Mouse (Mus musculus): ENCODE measurements at regions not wholly inside any gene's neighbourhood (a gene's known extent, or its start where the extent isn't known, plus 50 kb on each side); places are given as distances from the start of the nearest gene placed in this dataset.

GRCm38 (mm10) chr7:34545906-34546305 is 110.6 kb downstream of the Kctd15 start:
- DNase-seq (ENCODE audit: low spot score): no peak
- no peaks in the 10 kb centered on the region for H3K36me3 ChIP-seq (replicated peaks)
- H3K9me3 ChIP-seq: peaks cover 2% of the 10 kb centered on the region; the same call in 1 of the 2 replicates
- no peak overlapping the region for H3K4me3 ChIP-seq
- WGBS: 92% methylated on average over 11 of the region's 11 CpGs
- no peaks in the 10 kb centered on the region for H3K4me1 ChIP-seq
- no peaks in the 10 kb centered on the region for H3K27me3 ChIP-seq (replicated peaks; ENCODE audit: low read depth, poor library complexity, severe bottlenecking)
- no peak overlapping the region for H3K27ac ChIP-seq (replicated peaks)

GRCm38 (mm10) chr7:34541906-34542305 is 114.6 kb downstream of the Kctd15 start:
- H3K27me3 ChIP-seq (replicated peaks; ENCODE audit: low read depth, poor library complexity, severe bottlenecking): no peaks in the 10 kb centered on the region
- H3K9me3 ChIP-seq: peaks cover 9% of the 10 kb centered on the region
- DNase-seq (ENCODE audit: low spot score): peak; percentile 40
- H3K36me3 ChIP-seq (replicated peaks): no peaks in the 10 kb centered on the region
- no peak overlapping the region for H3K4me3 ChIP-seq
- no peaks in the 10 kb centered on the region for H3K4me1 ChIP-seq
- no peak overlapping the region for H3K27ac ChIP-seq (replicated peaks)
- 80% methylated on average over 4 of the region's 4 CpGs for WGBS

- H3K4me3 ChIP-seq: no peak overlapping the region
- no peaks in the 10 kb centered on the region for H3K27me3 ChIP-seq (replicated peaks; ENCODE audit: low read depth, poor library complexity, severe bottlenecking)
- no peaks in the 10 kb centered on the region for H3K4me1 ChIP-seq
- DNase-seq (ENCODE audit: low spot score): no peak
- peaks cover 9% of the 10 kb centered on the region for H3K9me3 ChIP-seq
- 82% methylated on average over 4 of the region's 4 CpGs for WGBS
- H3K36me3 ChIP-seq (replicated peaks): no peaks in the 10 kb centered on the region
- H3K27ac ChIP-seq (replicated peaks): no peak overlapping the region
These were observed 115.5 kb downstream of the Kctd15 start for GRCm38 (mm10) chr7:34541000-34541399.

GRCm38 (mm10) chr7:34539856-34540255 is 116.7 kb downstream of the Kctd15 start:
- WGBS: 97% methylated on average over 2 of the region's 2 CpGs

GRCm38 (mm10) chr7:34538310-34539055 is 118.0 kb downstream of the Kctd15 start:
- Histone ChIP-seq H3K4me3 (no peak overlapping the region), H3K9me3 (peaks cover 9% of the 10 kb centered on the region), H3K4me1 (no peaks in the 10 kb centered on the region), H3K27ac (replicated peaks) (no peak overlapping the region), H3K27me3 (replicated peaks; ENCODE audit: low read depth, poor library complexity, severe bottlenecking) (no peaks in the 10 kb centered on the region), H3K36me3 (replicated peaks) (no peaks in the 10 kb centered on the region)
- DNase-seq (ENCODE audit: low spot score): peak; percentile 7
- WGBS: 83% methylated on average over 20 of the region's 20 CpGs

More at GRCm38 (mm10) chr7:34539856-34540255, 116.7 kb downstream of the Kctd15 start:
- H3K9me3 ChIP-seq: peaks cover 9% of the 10 kb centered on the region
- no peaks in the 10 kb centered on the region for H3K36me3 ChIP-seq (replicated peaks)
- no peak overlapping the region for H3K27ac ChIP-seq (replicated peaks)
- no peak overlapping the region for H3K4me3 ChIP-seq
- H3K4me1 ChIP-seq: no peaks in the 10 kb centered on the region
- no peak for DNase-seq (ENCODE audit: low spot score)
- no peaks in the 10 kb centered on the region for H3K27me3 ChIP-seq (replicated peaks; ENCODE audit: low read depth, poor library complexity, severe bottlenecking)

- Histone ChIP-seq H3K4me1 (no peaks in the 10 kb centered on the region), H3K4me3 (no peak overlapping the region), H3K9me3 (peaks cover 7% of the 10 kb centered on the region), H3K27ac (replicated peaks) (no peak overlapping the region), H3K36me3 (replicated peaks) (no peaks in the 10 kb centered on the region), H3K27me3 (replicated peaks; ENCODE audit: low read depth, poor library complexity, severe bottlenecking) (no peaks in the 10 kb centered on the region)
- DNase-seq (ENCODE audit: low spot score): no peak
- 85% methylated on average over 9 of the region's 9 CpGs for WGBS
These were observed 119.4 kb downstream of the Kctd15 start for GRCm38 (mm10) chr7:34537122-34537521.

- no peak overlapping the region for H3K4me3 ChIP-seq
- 75% methylated on average over 5 of the region's 5 CpGs for WGBS
- no peak for DNase-seq (ENCODE audit: low spot score)
These were observed 122.3 kb downstream of the Kctd15 start for GRCm38 (mm10) chr7:34534241-34534640.

GRCm38 (mm10) chr7:34531639-34532038 is 124.9 kb downstream of the Kctd15 start:
- Histone ChIP-seq H3K9me3 (no peaks in the 10 kb centered on the region), H3K27ac (replicated peaks) (no peak overlapping the region), H3K36me3 (replicated peaks) (no peaks in the 10 kb centered on the region), H3K4me3 (no peak overlapping the region), H3K4me1 (no peaks in the 10 kb centered on the region), H3K27me3 (replicated peaks; ENCODE audit: low read depth, poor library complexity, severe bottlenecking) (no peaks in the 10 kb centered on the region)
- DNase-seq (ENCODE audit: low spot score): no peak
- WGBS: 85% methylated on average over 3 of the region's 3 CpGs

More at GRCm38 (mm10) chr7:34534241-34534640, 122.3 kb downstream of the Kctd15 start:
- no peaks in the 10 kb centered on the region for H3K9me3 ChIP-seq
- H3K4me1 ChIP-seq: no peaks in the 10 kb centered on the region
- no peak overlapping the region for H3K27ac ChIP-seq (replicated peaks)
- no peaks in the 10 kb centered on the region for H3K36me3 ChIP-seq (replicated peaks)
- no peaks in the 10 kb centered on the region for H3K27me3 ChIP-seq (replicated peaks; ENCODE audit: low read depth, poor library complexity, severe bottlenecking)

- no peaks in the 10 kb centered on the region for H3K4me1 ChIP-seq
- no peaks in the 10 kb centered on the region for H3K9me3 ChIP-seq
- WGBS: 72% methylated on average over 2 of the region's 2 CpGs
- no peak for DNase-seq (ENCODE audit: low spot score)
- H3K36me3 ChIP-seq (replicated peaks): no peaks in the 10 kb centered on the region
- H3K4me3 ChIP-seq: no peak overlapping the region
- no peaks in the 10 kb centered on the region for H3K27me3 ChIP-seq (replicated peaks; ENCODE audit: low read depth, poor library complexity, severe bottlenecking)
- no peak overlapping the region for H3K27ac ChIP-seq (replicated peaks)
These were observed 114.7 kb upstream of the Lsm14a start for GRCm38 (mm10) chr7:34507858-34508257.

GRCm38 (mm10) chr7:34506816-34507215 is 113.7 kb upstream of the Lsm14a start:
- 62% methylated on average over 4 of the region's 4 CpGs for WGBS
- Histone ChIP-seq H3K27ac (replicated peaks) (no peak overlapping the region), H3K27me3 (replicated peaks; ENCODE audit: low read depth, poor library complexity, severe bottlenecking) (no peaks in the 10 kb centered on the region), H3K9me3 (no peaks in the 10 kb centered on the region), H3K4me1 (no peaks in the 10 kb centered on the region), H3K36me3 (replicated peaks) (no peaks in the 10 kb centered on the region), H3K4me3 (no peak overlapping the region)
- no peak for DNase-seq (ENCODE audit: low spot score)

- H3K36me3 ChIP-seq (replicated peaks): no peaks in the 10 kb centered on the region
- H3K4me1 ChIP-seq: no peaks in the 10 kb centered on the region
- DNase-seq (ENCODE audit: low spot score): no peak
- 73% methylated on average over 10 of the region's 10 CpGs for WGBS
- no peak overlapping the region for H3K4me3 ChIP-seq
- no peaks in the 10 kb centered on the region for H3K27me3 ChIP-seq (replicated peaks; ENCODE audit: low read depth, poor library complexity, severe bottlenecking)
- no peak overlapping the region for H3K27ac ChIP-seq (replicated peaks)
- H3K9me3 ChIP-seq: peaks cover 9% of the 10 kb centered on the region; the same call in 1 of the 2 replicates
These were observed 100.8 kb upstream of the Lsm14a start for GRCm38 (mm10) chr7:34493892-34494291.

- H3K27me3 ChIP-seq (replicated peaks; ENCODE audit: low read depth, poor library complexity, severe bottlenecking): no peaks in the 10 kb centered on the region
- no peaks in the 10 kb centered on the region for H3K36me3 ChIP-seq (replicated peaks)
- H3K4me3 ChIP-seq: no peak overlapping the region
- peaks cover 3% of the 10 kb centered on the region; the same call in 1 of the 2 replicates for H3K9me3 ChIP-seq
- no peaks in the 10 kb centered on the region for H3K4me1 ChIP-seq
- 73% methylated on average over 18 of the region's 18 CpGs for WGBS
- H3K27ac ChIP-seq (replicated peaks): no peak overlapping the region
- peak; percentile 19 for DNase-seq (ENCODE audit: low spot score)
These were observed 91.9 kb upstream of the Lsm14a start for GRCm38 (mm10) chr7:34484908-34485598.

GRCm38 (mm10) chr7:34483368-34483767 is 90.3 kb upstream of the Lsm14a start:
- no peaks in the 10 kb centered on the region for H3K36me3 ChIP-seq (replicated peaks)
- no peak for DNase-seq (ENCODE audit: low spot score)
- no peaks in the 10 kb centered on the region for H3K27me3 ChIP-seq (replicated peaks; ENCODE audit: low read depth, poor library complexity, severe bottlenecking)
- H3K4me1 ChIP-seq: no peaks in the 10 kb centered on the region
- H3K27ac ChIP-seq (replicated peaks): no peak overlapping the region
- WGBS: 88% methylated on average over 9 of the region's 9 CpGs
- no peak overlapping the region for H3K4me3 ChIP-seq
- peaks cover 3% of the 10 kb centered on the region; the same call in 1 of the 2 replicates for H3K9me3 ChIP-seq

All from embryonic facial prominence, embryonic 10.5 days (tissue).